Mouse (Mus musculus): ENCODE results near the gene Ap2b1.
A peak's percentile ranks its signal among the peaks of the same experiment; 100 is the strongest.

The Ap2b1 gene

GRCm38 (mm10) chr11:83447612-83448011, 148.8 kb downstream of the Ap2b1 start:
- DNase-seq, result no peak

GRCm38 (mm10) chr11:83448021-83448926, 149.4 kb downstream of the Ap2b1 start:
- DNase-seq, result peak; percentile 55

GRCm38 (mm10) chr11:83448927-83449236, 150.1 kb downstream of the Ap2b1 start:
- DNase-seq, result peak; percentile 83

GRCm38 (mm10) chr11:83449298-83449697, 150.5 kb downstream of the Ap2b1 start:
- DNase-seq, result peak; percentile 44

- DNase-seq, result no peak
Measured at GRCm38 (mm10) chr11:83450550-83450949, 151.7 kb downstream of the Ap2b1 start.

GRCm38 (mm10) chr11:83451281-83451680, 152.5 kb downstream of the Ap2b1 start:
- DNase-seq, result no peak

GRCm38 (mm10) chr11:83454548-83454947, 155.7 kb downstream of the Ap2b1 start:
- DNase-seq, result peak; percentile 78

Measured in lung, postnatal 36 days (tissue).